Mouse (Mus musculus) C2C12 (cell line): ENCODE data around the gene Arsa. TPM values are rescaled to one million over a fixed set of nuclear protein-coding genes. Genes with fewer than 3 reads are reported as not detected.

ENCODE experiments used
- H3K27me3 ChIP-seq: one replicate; pipeline ENCODE4 v1.6.1; 2011; ENCODE audit not compliant: control insufficient read depth, insufficient read depth, insufficient read length
- H3K36me3 ChIP-seq: one replicate; pipeline ENCODE4 v1.6.1; 2011; ENCODE audit not compliant: control insufficient read depth, insufficient read depth
- H3K4me3 ChIP-seq: one replicate; pipeline ENCODE4 v1.5.1; 2011; ENCODE audit warnings: mild to moderate bottlenecking, control low read depth; ENCODE audit not compliant: poor library complexity, insufficient read depth, severe bottlenecking
- H3K79me2 ChIP-seq: one replicate; pipeline ENCODE4 v1.6.1; 2011; ENCODE audit not compliant: control insufficient read depth, insufficient read depth
- H3K79me3 ChIP-seq: one replicate; pipeline ENCODE4 v1.6.1; 2011; ENCODE audit warnings: low read depth, control low read depth
- H3ac ChIP-seq: one replicate; pipeline ENCODE3; 2011; ENCODE audit warnings: low read depth; ENCODE audit not compliant: control insufficient read depth, insufficient read length
- CEBPB ChIP-seq: IDR thresholded peaks from one replicate; pipeline ENCODE4 v1.6.1; 2011; ENCODE audit warnings: low read depth, mild to moderate bottlenecking, control low read depth, moderate library complexity
- CTCF ChIP-seq: IDR thresholded peaks from one replicate; pipeline ENCODE4 v1.5.1; 2011; ENCODE audit not compliant: control insufficient read depth, insufficient read depth, insufficient read length
- FOSL1 ChIP-seq: IDR thresholded peaks from one replicate; pipeline ENCODE4 v1.8.0; 2011; ENCODE audit warnings: mild to moderate bottlenecking, low read length; ENCODE audit not compliant: poor library complexity, insufficient read depth, severe bottlenecking
- MAX ChIP-seq: IDR thresholded peaks from one replicate; pipeline ENCODE4 v1.6.1; 2011; ENCODE audit warnings: mild to moderate bottlenecking, control low read depth
- MYOD1 ChIP-seq: IDR thresholded peaks from one replicate; pipeline ENCODE4 v1.6.1; 2011; ENCODE audit warnings: low read depth; ENCODE audit not compliant: control insufficient read depth, insufficient read length
- MYOG ChIP-seq: IDR thresholded peaks from one replicate; pipeline ENCODE4 v1.6.1; 2011; ENCODE audit not compliant: control insufficient read depth, insufficient read length; ENCODE audit errors: extremely low read depth
- USF1 ChIP-seq: IDR thresholded peaks from one replicate; pipeline ENCODE4 v1.6.1; 2011; ENCODE audit warnings: low read depth, mild to moderate bottlenecking, control low read depth, moderate library complexity
- polyA plus RNA-seq: library from polyadenylated mRNA; unstranded; fragments of >200 nt; fragmentation: generic; extraction: Trizol; gene quantifications from one replicate; pipeline ENCODE4 v1.2.1, GENCODE M21; 2012; ENCODE audit warnings: missing spikeins

The Arsa gene
- polyA plus RNA-seq, 1 experiment: 22.3 TPM

- H3K36me3 ChIP-seq: no peaks in the 10 kb centered on the region
- no peaks in the 10 kb centered on the region for H3K79me2 ChIP-seq
- H3ac ChIP-seq: no peak overlapping the region
- H3K4me3 ChIP-seq: no peak overlapping the region
- no peaks in the 10 kb centered on the region for H3K27me3 ChIP-seq
- no peaks in the 10 kb centered on the region for H3K79me3 ChIP-seq
- no peak for TF ChIP-seq MYOG
- no peak for TF ChIP-seq CTCF
- peak; percentile 85 for TF ChIP-seq MYOD1
- TF ChIP-seq MAX: peak; percentile 90
- peak; percentile 85 for TF ChIP-seq FOSL1
These were observed 11.0 kb upstream of the Arsa start for GRCm38 (mm10) chr15:89488182-89488581.

DNA sequence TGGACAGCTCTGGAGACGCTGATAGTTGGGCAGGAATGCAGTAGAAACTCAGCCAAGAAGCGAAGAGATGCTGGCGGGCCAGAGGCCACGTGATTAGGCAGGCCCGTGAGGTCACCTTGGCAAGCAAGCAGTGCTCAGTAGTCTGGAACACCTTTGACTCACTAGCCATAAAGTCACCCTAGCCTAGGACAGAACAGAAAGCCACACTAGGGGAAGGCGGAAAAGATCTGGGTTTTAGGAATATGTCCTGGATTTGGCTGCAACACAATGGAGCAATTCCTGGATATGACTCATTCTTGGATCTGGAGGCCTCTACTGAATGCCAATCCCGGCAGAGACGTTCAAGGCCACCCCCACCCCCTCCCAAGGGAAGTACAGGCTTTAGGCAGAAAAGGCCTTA, 3.4 kb upstream of the Arsa start:
- Histone ChIP-seq H3ac (no peak overlapping the region), H3K79me2 (no peaks in the 10 kb centered on the region), H3K79me3 (no peaks in the 10 kb centered on the region), H3K4me3 (no peak overlapping the region), H3K36me3 (no peaks in the 10 kb centered on the region), H3K27me3 (no peaks in the 10 kb centered on the region)
- no peak for TF ChIP-seq CTCF
- peak; percentile 34 for TF ChIP-seq FOSL1
- peak; percentile 78 for TF ChIP-seq CEBPB
- TF ChIP-seq MAX: peak; percentile 93
- TF ChIP-seq MYOD1: no peak
- peak; percentile 97 for TF ChIP-seq USF1
- no peak for TF ChIP-seq MYOG

GRCm38 (mm10) chr15:89478622-89479021, 1.4 kb upstream of the Arsa start:
- no peaks in the 10 kb centered on the region for H3K79me3 ChIP-seq
- no peak overlapping the region for H3K4me3 ChIP-seq
- no peak for TF ChIP-seq MYOG
- H3ac ChIP-seq: no peak overlapping the region
- no peaks in the 10 kb centered on the region for H3K36me3 ChIP-seq
- H3K27me3 ChIP-seq: no peaks in the 10 kb centered on the region
- H3K79me2 ChIP-seq: no peaks in the 10 kb centered on the region

DNA sequence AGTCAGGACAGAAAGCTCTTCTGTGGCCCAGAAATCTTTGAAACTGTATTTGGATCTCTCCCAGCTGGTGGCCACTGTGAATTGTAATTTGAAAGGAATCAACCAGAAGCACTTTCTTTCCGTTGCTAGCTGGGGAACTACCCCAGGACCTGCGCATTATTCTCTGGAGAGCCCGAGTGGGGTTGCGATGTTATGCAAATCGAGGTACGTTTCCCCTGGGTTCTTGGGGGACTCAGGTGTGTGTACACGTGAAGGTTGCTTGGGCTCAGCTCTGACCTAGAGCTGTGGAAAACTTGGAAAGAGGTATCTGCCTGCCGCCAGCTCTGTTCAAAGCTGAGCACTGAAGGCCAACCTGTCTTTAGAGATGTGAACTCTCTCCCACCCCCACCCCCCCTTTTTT, 581 bp upstream of the Arsa start:
- no peaks in the 10 kb centered on the region for H3K79me3 ChIP-seq
- no peak for TF ChIP-seq FOSL1
- no peaks in the 10 kb centered on the region for H3K36me3 ChIP-seq
- H3K4me3 ChIP-seq: no peak overlapping the region
- no peak overlapping the region for H3ac ChIP-seq
- H3K79me2 ChIP-seq: no peaks in the 10 kb centered on the region
- H3K27me3 ChIP-seq: no peaks in the 10 kb centered on the region

GRCm38 (mm10) chr15:89476475-89476815, 780 bp downstream of the Arsa start:
- TF ChIP-seq MAX: peak; percentile 0
- TF ChIP-seq USF1: no peak
- no peaks in the 10 kb centered on the region for H3K79me3 ChIP-seq
- no peaks in the 10 kb centered on the region for H3K79me2 ChIP-seq
- H3ac ChIP-seq: peak overlapping the region; percentile 46
- peak overlapping the region; percentile 45 for H3K4me3 ChIP-seq
- no peaks in the 10 kb centered on the region for H3K27me3 ChIP-seq
- no peaks in the 10 kb centered on the region for H3K36me3 ChIP-seq

- Histone ChIP-seq H3K79me2 (no peaks in the 10 kb centered on the region), H3K4me3 (peak overlapping the region; percentile 45)
- TF ChIP-seq MYOG: no peak
- TF ChIP-seq USF1: peak; percentile 98
- no peak for TF ChIP-seq CEBPB
- TF ChIP-seq MYOD1: no peak
- no peak for TF ChIP-seq FOSL1
- TF ChIP-seq MAX: peak; percentile 47
These were observed 1.4 kb downstream of the Arsa start for GRCm38 (mm10) chr15:89475611-89476474.

More at GRCm38 (mm10) chr15:89475611-89476474, 1.4 kb downstream of the Arsa start:
- peak overlapping the region; percentile 56 for H3ac ChIP-seq
- no peaks in the 10 kb centered on the region for H3K79me3 ChIP-seq
- no peaks in the 10 kb centered on the region for H3K36me3 ChIP-seq
- no peaks in the 10 kb centered on the region for H3K27me3 ChIP-seq
